Mouse (Mus musculus) Muller cell, postnatal 12 days (primary cell): ENCODE results near the gene Frem3.
A peak's percentile ranks its signal among the peaks of the same experiment; 100 is the strongest.

ENCODE experiments used
- DNase-seq: peaks from one replicate; pipeline ENCODE4 v3.0.0-alpha.2; 2015; ENCODE audit errors: inconsistent ontology term

The Frem3 gene

DNA sequence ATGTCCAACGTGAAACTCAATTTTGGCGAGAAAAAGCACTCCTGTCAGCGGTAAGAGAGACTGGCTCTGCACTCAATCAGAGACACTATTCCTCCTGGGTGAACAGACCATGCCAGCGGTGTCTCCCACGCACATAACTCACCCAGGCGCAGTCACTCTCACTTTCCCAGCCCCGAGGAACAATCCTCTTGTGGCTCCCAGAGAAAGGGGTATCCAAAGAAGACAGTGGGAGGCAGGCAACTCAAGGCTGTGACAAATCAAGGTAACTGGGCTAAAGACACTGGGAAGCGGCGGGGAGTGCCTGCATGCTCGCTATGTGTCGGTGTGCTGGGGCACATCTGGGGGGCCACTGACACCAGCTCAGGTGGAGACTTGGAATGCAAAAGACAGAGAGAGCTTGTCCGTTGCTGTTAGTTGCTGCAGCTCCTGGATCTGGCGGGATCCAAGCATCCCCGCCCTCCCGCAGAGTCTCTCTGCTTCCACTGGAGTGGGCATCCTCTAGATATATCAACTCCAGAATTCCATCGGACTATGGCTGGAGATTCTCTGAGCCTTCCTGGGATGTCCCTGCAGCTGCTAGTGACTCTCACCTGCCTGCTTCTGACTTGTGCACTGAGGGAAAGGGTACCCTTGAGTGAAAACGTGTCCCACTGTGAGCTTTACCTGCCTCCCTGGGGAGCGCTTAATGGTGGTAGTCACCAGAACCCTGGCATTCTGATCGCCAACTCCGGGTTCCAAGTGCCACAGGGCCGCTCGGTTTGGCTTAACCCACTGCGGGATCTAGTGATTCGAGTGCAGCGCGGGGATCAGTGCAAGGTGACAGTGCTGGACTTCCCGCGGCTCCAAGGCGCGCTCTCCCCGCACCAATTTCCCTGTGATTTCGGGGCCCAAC lies at the start of gene Frem3:
Gene Frem3 (plus strand): TSS at position 532 of the 892 bp plus-strand sequence.
- DNase-seq = peak; percentile 41

- DNase-seq = no peak
Measured at GRCm38 (mm10) chr8:80564205-80564839, 46.6 kb upstream of the Frem3 start.

DNA sequence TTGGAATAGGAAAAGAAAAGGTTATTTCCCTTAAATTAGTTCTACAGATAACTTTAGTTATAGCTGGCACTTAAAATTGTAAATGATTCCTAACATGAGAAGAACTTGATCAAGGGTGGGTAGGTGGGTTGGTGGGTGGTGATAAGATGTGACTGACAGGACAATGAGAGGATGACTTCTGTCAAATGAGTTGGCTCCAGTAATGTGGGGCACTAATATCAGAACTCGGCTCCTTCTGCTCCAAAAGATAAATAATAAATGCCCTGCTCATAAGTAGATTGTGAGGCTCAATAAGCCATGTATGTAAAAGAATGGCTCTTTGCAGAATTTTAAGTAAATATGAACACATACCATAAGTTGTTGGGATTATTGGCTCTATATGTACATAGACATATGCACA lies 43.4 kb upstream of the Frem3 start:
- DNase-seq = no peak

- no peak for DNase-seq
Measured at GRCm38 (mm10) chr8:80568243-80568995, 42.5 kb upstream of the Frem3 start.

DNA sequence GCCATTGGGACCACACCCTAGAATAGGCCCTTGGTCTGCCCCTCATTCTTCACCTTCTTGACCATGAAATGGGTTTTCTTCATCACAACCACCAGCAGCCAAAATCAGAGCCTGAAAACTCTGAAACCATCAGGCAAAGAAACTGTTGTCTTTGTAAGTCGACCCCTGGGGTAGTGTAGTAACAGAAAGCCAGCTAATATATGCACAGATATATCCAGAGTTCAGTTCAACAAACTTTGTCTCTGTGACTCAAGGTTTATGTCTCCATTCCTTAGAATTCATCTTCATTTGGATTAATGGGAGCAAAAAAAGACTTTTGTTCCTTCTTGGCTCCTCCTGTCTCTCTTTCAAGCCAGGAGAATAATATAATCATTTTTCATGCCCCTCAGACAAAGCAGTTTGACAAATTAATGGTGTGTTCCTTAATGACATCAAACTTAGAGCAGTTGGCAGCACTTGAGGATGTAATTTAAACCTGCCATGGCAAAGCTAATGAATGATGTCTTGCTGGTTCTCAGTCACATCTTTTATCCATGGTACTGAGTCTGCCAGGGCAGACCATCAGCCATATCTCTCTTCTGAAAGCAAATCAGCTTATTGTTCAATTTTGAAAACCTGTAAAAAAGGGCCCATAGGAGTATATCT lies 38.3 kb upstream of the Frem3 start:
- DNase-seq = no peak

DNA sequence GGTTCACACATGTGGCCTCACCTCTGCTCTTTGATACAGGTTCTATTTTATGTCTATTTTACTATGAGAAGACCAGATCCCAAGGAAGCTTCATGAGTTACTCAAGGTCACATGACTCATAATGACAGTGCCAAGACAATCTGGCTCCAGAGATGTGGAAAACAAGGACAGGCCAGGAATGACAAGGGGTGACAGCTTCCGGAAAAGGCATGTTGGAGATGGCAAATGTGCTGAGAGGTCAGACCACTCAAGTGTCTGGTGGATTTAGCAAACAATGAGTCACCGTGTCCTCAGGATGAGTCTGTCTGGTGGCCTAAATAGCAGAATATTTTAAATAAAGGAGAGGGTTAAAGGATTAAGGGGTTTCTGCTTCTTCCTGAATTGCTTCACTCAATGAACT lies 33.8 kb upstream of the Frem3 start:
- peak; percentile 79 for DNase-seq

DNA sequence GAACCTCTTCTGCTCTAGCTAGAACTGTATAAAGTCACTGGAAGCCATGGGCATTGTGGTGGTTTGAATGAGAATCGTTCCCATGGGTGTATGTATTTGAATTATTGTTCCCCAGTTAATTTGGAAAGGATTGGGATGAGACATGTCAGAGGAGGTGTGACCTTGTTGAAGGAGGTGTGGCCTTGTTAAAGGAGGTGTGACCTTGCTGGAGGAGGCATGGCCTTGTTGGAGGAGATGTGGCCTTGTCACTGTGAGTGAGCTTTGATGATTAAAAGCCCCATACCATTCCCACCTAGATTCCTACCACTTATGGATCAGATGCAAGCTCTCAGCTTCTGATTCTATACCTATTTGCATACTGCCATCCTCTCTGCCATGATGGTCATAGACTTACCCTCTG lies 31.8 kb upstream of the Frem3 start:
- DNase-seq = no peak

- DNase-seq = no peak
Measured at GRCm38 (mm10) chr8:80592626-80593025, 18.3 kb upstream of the Frem3 start.

DNA sequence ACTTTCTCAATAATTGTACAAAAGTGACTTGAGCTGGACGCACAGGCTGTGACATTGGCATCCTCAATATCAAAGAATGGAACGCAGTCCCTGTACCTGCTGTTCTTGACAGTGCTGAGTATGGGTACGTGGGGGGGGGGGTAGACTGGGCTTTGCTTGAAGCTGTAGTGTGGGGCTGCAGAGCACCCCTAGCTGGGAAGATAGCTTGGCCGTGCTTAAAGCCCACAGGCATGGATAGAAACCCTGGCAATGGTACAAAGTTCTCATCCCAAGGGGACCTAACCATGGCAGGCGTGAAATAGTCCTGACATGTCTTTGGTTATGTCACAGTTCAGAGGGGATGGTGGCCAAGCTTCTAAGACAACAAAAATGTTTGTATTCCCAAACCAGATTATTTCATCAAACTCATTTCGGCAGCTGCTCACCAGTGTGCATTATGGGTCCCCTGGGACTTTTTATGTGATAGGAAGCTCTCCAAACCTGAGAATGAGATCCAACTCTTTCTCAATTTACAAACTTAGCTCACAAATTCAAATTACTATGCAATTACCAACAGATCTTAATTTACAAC lies 10.2 kb upstream of the Frem3 start:
- DNase-seq = no peak

- DNase-seq = no peak
Measured at GRCm38 (mm10) chr8:80601886-80602285, 9.0 kb upstream of the Frem3 start.

DNA sequence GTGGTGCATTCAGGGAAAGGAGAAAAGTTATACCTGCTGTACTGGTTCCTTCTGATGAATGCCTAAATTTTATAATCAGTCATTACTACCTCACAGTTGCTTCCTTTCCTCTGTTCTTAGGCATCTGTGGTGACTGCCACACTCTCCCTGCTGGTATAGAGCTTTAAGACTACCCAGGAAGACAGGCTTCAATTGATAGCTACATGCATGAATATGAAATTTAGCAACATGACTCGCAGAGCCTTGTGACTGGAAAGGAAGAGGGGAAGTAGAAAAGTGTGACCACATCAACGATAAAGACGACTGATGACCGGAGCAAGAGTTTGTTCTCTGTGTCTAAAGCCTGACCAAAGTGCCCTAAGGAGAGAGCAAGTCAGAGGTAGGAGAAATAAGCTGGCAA lies 3.8 kb upstream of the Frem3 start:
- DNase-seq = no peak

- DNase-seq = no peak
Measured at GRCm38 (mm10) chr8:80611441-80611751, 516 bp downstream of the Frem3 start.

GRCm38 (mm10) chr8:80619787-80620186 lies 8.9 kb downstream of the Frem3 start:
- DNase-seq = peak; percentile 16

DNA sequence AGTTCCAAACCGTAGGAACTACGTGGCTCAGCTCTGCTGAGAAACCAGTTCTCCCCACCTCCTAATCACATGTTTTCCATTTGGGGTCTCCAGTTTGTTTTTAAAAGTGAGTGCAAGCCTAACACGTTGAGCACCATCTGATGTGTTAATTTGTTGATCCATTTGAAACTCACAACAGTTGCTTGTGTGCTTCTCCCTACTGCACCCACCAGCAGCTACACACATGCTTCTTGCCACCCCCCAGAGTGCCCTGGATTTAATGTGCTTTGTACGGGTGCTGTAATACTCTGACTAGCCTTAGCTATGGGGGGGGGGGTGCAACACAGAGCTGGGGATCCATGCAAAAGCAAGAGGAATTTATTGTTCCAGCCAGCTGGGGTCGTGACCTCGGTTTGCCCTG lies 36.5 kb downstream of the Frem3 start:
- DNase-seq = no peak

DNA sequence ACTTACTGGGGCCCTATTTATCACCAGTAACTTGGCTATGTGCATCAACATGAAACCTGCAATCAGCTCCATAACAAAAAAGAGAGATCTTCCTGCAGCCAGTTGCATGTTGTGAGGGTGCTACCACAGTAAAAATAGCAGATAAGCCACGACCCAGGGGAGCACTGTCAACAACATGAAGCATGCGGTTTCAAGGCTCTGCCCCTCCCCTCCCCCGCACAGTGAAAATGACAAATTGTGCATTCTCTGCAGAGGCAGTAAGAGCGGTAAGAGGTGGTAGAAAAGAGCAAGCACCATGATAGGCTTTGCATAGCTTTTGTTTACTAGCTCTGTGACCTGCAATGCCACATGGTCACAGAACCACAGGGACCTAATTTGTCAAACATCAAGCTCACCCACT lies 46.8 kb downstream of the Frem3 start:
- no peak for DNase-seq

DNA sequence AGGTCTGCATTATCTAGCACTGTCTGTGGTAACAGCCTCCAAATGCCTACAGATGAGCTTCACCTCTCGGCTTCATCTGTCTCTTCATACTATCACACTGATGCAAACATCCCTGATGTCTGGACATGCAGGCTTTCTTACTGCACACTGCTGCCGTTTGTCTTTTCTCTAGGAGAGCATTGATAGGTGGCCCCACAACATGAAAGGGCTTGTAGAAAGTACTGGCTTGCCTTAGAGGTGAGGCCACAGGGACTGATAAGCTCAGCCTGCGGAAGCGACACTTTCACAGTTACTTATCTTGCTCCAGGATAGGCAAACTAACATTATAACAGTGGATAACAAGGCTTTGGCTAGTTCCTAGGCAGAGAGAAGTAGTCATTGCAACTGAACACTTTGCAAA lies 50.2 kb downstream of the Frem3 start:
- no peak for DNase-seq

DNA sequence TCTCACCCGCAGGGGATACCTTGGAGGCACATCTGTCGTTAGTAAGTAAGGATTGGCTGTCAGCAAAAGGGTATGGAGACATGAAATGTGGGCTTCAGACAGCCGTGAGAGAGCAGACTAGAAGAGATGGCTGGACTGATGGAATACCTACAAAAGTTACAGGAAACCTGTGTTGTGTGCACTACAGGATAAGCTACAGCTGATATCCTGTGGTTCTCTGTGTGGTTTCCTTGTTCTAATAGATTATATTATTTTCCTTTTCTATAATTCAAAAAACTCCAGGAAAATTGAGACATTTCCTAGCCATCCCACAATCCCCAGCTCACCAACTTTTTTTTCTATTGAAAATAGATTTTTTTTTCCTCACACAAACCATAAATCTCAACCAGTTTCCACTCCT lies 52.6 kb downstream of the Frem3 start:
- DNase-seq = no peak

DNA sequence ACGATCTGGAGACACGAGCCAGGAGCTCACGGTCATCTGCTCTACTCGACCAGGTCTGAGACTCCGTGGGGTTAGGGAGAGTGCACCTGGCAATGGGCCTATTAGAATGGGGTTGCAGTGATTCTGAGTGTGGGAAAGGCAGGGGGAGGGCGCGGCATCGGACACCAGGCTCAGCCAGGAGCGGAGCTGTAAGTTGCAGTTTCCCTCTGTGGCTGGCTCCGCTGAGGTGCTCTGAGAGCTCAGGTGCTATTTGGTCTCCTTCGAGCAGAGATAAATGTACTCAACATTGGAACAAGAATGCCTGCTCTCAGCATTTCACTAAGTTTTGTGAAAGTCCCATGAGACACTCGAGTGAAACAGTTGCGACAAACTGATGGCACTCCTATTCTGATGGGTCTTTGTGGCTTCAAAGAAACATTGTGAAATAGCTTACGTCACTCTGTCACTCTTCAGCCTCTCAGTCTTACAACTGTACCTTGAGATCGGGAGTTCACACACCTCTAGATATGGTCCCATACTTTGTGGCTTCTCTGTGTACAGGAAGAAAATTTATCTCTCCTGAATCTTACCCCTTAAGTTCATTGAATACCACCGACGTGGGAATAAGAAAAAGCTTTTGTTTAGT lies 58.5 kb downstream of the Frem3 start:
- no peak for DNase-seq

- DNase-seq = no peak
Measured at GRCm38 (mm10) chr8:80682594-80682993, 71.7 kb downstream of the Frem3 start.

DNA sequence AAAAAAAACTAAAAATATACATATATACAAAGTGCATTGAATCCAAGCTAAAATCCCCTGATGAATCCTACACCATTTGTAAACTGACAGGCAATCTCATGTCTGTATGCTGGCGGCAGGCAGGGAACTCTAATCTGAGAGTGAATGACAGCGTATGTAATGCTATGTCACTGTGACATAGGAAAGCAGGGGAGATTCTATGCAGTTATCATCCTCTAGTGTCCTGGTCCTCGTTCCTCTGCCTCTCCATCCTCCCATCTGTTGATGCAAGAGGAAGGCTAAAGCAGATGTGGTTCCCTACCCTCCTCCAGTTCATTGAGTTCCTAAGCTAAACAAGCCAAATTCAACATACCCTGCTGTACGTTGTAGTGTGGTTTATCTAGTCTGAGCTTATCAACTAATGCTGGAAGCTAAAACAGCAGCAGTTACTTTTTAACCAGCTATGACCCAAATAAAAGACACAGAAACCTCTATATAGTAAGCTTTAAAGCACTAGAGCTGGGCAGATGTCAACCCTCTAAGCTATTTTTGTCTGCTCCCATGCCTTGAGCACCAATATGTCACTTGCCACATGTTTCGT lies 73.0 kb downstream of the Frem3 start:
- DNase-seq = no peak

DNA sequence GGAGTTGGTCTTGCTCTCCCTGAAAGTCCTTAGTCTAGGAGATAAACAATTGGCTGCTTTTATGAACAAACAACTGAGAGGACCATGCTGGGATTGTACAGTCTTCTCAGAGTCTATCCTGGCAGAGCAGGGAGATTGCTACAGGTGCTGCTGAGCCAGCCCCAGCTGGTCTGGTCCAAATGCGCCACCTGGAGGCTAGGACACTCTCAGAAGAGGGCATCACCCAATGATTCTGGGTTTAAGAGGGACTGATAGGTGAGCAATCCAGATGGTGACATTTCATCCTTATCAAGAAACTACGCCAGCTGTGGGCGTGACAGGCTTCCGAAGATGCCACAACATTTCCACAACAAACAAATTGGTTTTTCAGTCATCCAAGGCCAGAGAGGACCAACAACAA lies 77.3 kb downstream of the Frem3 start:
- DNase-seq = peak; percentile 56
